Mouse (Mus musculus) thymus, postnatal 36 days (tissue): ENCODE data around the gene Setd4.

Experiments used
- DNase-seq, 2 experiments: peaks; one replicate each; pipeline ENCODE4 v3.0.0; 2022; ENCODE audit warnings: mixed read lengths in 2 of 2

The Setd4 gene

GRCm38 (mm10) chr16:93591450-93592430 is 12.1 kb downstream of the Setd4 start:
- no peak for DNase-seq

GRCm38 (mm10) chr16:93590915-93591314 is 12.9 kb downstream of the Setd4 start:
- DNase-seq: no peak

- no peak for DNase-seq
These were observed 15.6 kb downstream of the Setd4 start for GRCm38 (mm10) chr16:93588281-93588680.

- peak; percentile 76 to 84 for DNase-seq
These were observed 17.5 kb downstream of the Setd4 start for GRCm38 (mm10) chr16:93586382-93586781.

GRCm38 (mm10) chr16:93585703-93586205 is 18.1 kb downstream of the Setd4 start:
- peak; percentile 46 to 50 for DNase-seq

GRCm38 (mm10) chr16:93584976-93585702 is 18.7 kb downstream of the Setd4 start:
- peak in 1 of 2 experiments; percentile 9 for DNase-seq

- no peak for DNase-seq
These were observed 22.7 kb downstream of the Setd4 start for GRCm38 (mm10) chr16:93581125-93581524.

- DNase-seq: no peak
These were observed 25.4 kb downstream of the Setd4 start for GRCm38 (mm10) chr16:93578346-93579005.

GRCm38 (mm10) chr16:93576412-93577082 is 27.3 kb downstream of the Setd4 start:
- peak; percentile 76 to 83 for DNase-seq

- DNase-seq: no peak
These were observed 28.3 kb downstream of the Setd4 start for GRCm38 (mm10) chr16:93575574-93575973.

- DNase-seq: peak; percentile 61 to 74
These were observed 29.2 kb downstream of the Setd4 start for GRCm38 (mm10) chr16:93574521-93575191.

- DNase-seq: no peak
These were observed 30.4 kb downstream of the Setd4 start for GRCm38 (mm10) chr16:93573434-93573833.

GRCm38 (mm10) chr16:93572383-93572782 is 31.5 kb downstream of the Setd4 start:
- peak; percentile 53 to 76 for DNase-seq

- DNase-seq: no peak
These were observed 45.4 kb downstream of the Setd4 start for GRCm38 (mm10) chr16:93558499-93558898.

GRCm38 (mm10) chr16:93557646-93558045 is 46.2 kb downstream of the Setd4 start:
- DNase-seq: no peak

GRCm38 (mm10) chr16:93552686-93553513 is 51.0 kb downstream of the Setd4 start:
- peak; percentile 39 to 60 for DNase-seq

- no peak for DNase-seq
These were observed 54.6 kb downstream of the Setd4 start for GRCm38 (mm10) chr16:93549287-93549686.

- DNase-seq: no peak
These were observed 55.8 kb downstream of the Setd4 start for GRCm38 (mm10) chr16:93548045-93548444.

- no peak for DNase-seq
These were observed 56.7 kb downstream of the Setd4 start for GRCm38 (mm10) chr16:93547122-93547521.

GRCm38 (mm10) chr16:93546354-93546965 is 57.4 kb downstream of the Setd4 start:
- DNase-seq: no peak
